Comparison of ENCODE assay signal across 7 mouse cellular contexts in the genomic region with DNA sequence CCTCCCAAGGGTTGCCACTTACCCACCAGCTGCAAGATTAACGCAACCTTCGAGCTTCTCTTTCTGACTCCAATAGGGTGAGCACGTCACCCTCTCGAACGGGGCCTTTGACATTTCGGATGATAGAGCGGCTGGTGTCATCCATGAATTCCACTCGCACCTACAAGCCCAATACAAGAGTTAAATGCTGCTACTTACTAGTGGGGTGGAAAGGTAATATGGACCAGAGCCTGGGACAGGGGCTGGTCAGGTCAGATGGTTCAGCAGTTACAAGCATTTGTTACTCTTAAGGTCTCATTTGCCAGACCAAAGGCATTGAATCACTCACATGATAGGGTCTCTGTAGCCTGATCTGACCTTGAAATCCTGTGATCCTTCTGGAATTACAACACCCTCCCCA. TPM values are rescaled to one million over a fixed set of nuclear protein-coding genes. Genes with fewer than 3 reads are reported as not detected.
DNase-seq lines count a peak whose midpoint lies in the region; ATAC-seq and TF ChIP-seq lines count a peak whose summit lies in the region.
"Not testable (repeated sequence)": the region's sequence is repeated elsewhere in the genome, so short reads cannot be mapped to it uniquely, and the experiment has no call there.

No protein-coding gene starts in this region.

- H3K9me3 ChIP-seq in forebrain, embryonic 13.5 days (replicated peaks); heart, embryonic 15.5 days (replicated peaks); intestine, embryonic 16.5 days (ENCODE audit: control insufficient read depth, low read length); limb, embryonic 15.5 days; lung, postnatal 0 days (ENCODE audit: low read length); neural tube, embryonic 12.5 days: not testable (repeated sequence)

- not testable (repeated sequence) for ATAC-seq in forebrain, embryonic 13.5 days; heart, embryonic 15.5 days (replicated peaks; ENCODE audit: insufficient number of reproducible peaks, insufficient read depth, low FRiP score, low read depth); intestine, embryonic 16.5 days; limb, embryonic 15.5 days (ENCODE audit: insufficient number of reproducible peaks, low FRiP score, low TSS enrichment, low read depth); lung, postnatal 0 days; neural tube, embryonic 12.5 days (ENCODE audit: low FRiP score, low read depth)

- H3K4me2 ChIP-seq in forebrain, embryonic 13.5 days: peak overlapping the region; percentile 95
- peak overlapping the region; percentile 79 for H3K4me2 ChIP-seq in heart, embryonic 15.5 days
- peak overlapping the region; percentile 86 for H3K4me2 ChIP-seq in intestine, embryonic 16.5 days (ENCODE audit: low read depth, low read length)
- H3K4me2 ChIP-seq in limb, embryonic 15.5 days: peak overlapping the region; percentile 81
- H3K4me2 ChIP-seq in lung, postnatal 0 days (replicated peaks; ENCODE audit: low read depth, low read length): peak overlapping the region; percentile 61
- peak overlapping the region; percentile 95 for H3K4me2 ChIP-seq in neural tube, embryonic 12.5 days (replicated peaks)

- not testable (repeated sequence) for TF ChIP-seq EP300 in lung, postnatal 0 days (IDR thresholded peaks at IDR 0.05)

- peaks cover 50% of the 10 kb centered on the region for H3K36me3 ChIP-seq in forebrain, embryonic 13.5 days (ENCODE audit: poor library complexity, severe bottlenecking)
- peaks cover 31% of the 10 kb centered on the region for H3K36me3 ChIP-seq in heart, embryonic 15.5 days
- H3K36me3 ChIP-seq in intestine, embryonic 16.5 days (ENCODE audit: control insufficient read depth, insufficient read depth, low read length): peaks cover 19% of the 10 kb centered on the region; the same call in 1 of the 2 replicates
- H3K36me3 ChIP-seq in limb, embryonic 15.5 days: peaks cover 55% of the 10 kb centered on the region
- peaks cover 21% of the 10 kb centered on the region; the same call in 1 of the 2 replicates for H3K36me3 ChIP-seq in lung, postnatal 0 days (ENCODE audit: insufficient read depth, low read length)
- H3K36me3 ChIP-seq in neural tube, embryonic 12.5 days: peaks cover 40% of the 10 kb centered on the region

- TF ChIP-seq CTCF in cerebellum, adult 2 months (IDR thresholded peaks at IDR 0.05; ENCODE audit: borderline replicate concordance, insufficient read depth, low read depth, low read length); lung, postnatal 0 days (IDR thresholded peaks at IDR 0.05): not testable (repeated sequence)

- not testable (repeated sequence) for H3K27ac ChIP-seq in cerebellum, adult 2 months (ENCODE audit: insufficient read depth, low read length); heart, embryonic 15.5 days; limb, embryonic 15.5 days; lung, postnatal 0 days (ENCODE audit: low read length); neural tube, embryonic 12.5 days
- 0 out of 2 replicates have a peak overlapping the region, but pooled peaks have one; percentile 6 for H3K27ac ChIP-seq in forebrain, embryonic 13.5 days
- H3K27ac ChIP-seq in intestine, embryonic 16.5 days (ENCODE audit: low read length): 0 out of 2 replicates have a peak overlapping the region, but pooled peaks have one; percentile 12

- 75% methylated on average over 8 of the region's 8 CpGs for WGBS in cerebellum, adult 2 months
- 86% methylated on average over 8 of the region's 8 CpGs for WGBS in forebrain, embryonic 13.5 days
- 75% methylated on average over 8 of the region's 8 CpGs for WGBS in heart, embryonic 15.5 days
- WGBS in intestine, embryonic 16.5 days: 68% methylated on average over 8 of the region's 8 CpGs
- 77% methylated on average over 8 of the region's 8 CpGs for WGBS in limb, embryonic 15.5 days
- 67% methylated on average over 8 of the region's 8 CpGs for WGBS in lung, postnatal 0 days
- 83% methylated on average over 8 of the region's 8 CpGs for WGBS in neural tube, embryonic 12.5 days

- not testable (repeated sequence) for DNase-seq in cerebellum, adult 2 months; lung, postnatal 0 days (ENCODE audit: low spot score)

- H3K27me3 ChIP-seq in cerebellum, adult 2 months (ENCODE audit: control insufficient read depth, insufficient read depth, low read length); forebrain, embryonic 13.5 days; heart, embryonic 15.5 days; intestine, embryonic 16.5 days (replicated peaks; ENCODE audit: control insufficient read depth, insufficient read depth, low read length); limb, embryonic 15.5 days; lung, postnatal 0 days (replicated peaks; ENCODE audit: insufficient read depth, low read length); neural tube, embryonic 12.5 days (replicated peaks): not testable (repeated sequence)

- peak overlapping the region; percentile 86 for H3K9ac ChIP-seq in forebrain, embryonic 13.5 days
- peak overlapping the region; percentile 81 for H3K9ac ChIP-seq in heart, embryonic 15.5 days
- peak overlapping the region; percentile 83 for H3K9ac ChIP-seq in intestine, embryonic 16.5 days (ENCODE audit: low read depth, low read length)
- H3K9ac ChIP-seq in limb, embryonic 15.5 days: peak overlapping the region; percentile 76
- H3K9ac ChIP-seq in lung, postnatal 0 days (replicated peaks; ENCODE audit: low read depth): peak overlapping the region; percentile 75; the same call in 1 of the 2 replicates
- H3K9ac ChIP-seq in neural tube, embryonic 12.5 days: peak overlapping the region; percentile 85

- H3K4me3 ChIP-seq in cerebellum, adult 2 months (replicated peaks; ENCODE audit: insufficient read depth, low read depth, low read length): peak overlapping the region; percentile 97
- peak overlapping the region; percentile 85 for H3K4me3 ChIP-seq in forebrain, embryonic 13.5 days
- peak overlapping the region; percentile 79 for H3K4me3 ChIP-seq in heart, embryonic 15.5 days
- peak overlapping the region; percentile 75 for H3K4me3 ChIP-seq in intestine, embryonic 16.5 days (ENCODE audit: low read length)
- H3K4me3 ChIP-seq in limb, embryonic 15.5 days: peak overlapping the region; percentile 77
- peak overlapping the region; percentile 69 for H3K4me3 ChIP-seq in lung, postnatal 0 days (ENCODE audit: low read depth, low read length)
- peak overlapping the region; percentile 73 for H3K4me3 ChIP-seq in neural tube, embryonic 12.5 days

- TF ChIP-seq POLR2A in cerebellum, adult 2 months (IDR thresholded peaks at IDR 0.05; ENCODE audit: borderline replicate concordance, insufficient read depth, low read length): not testable (repeated sequence)

- not testable (repeated sequence) for H3K4me1 ChIP-seq in cerebellum, adult 2 months (ENCODE audit: control insufficient read depth, insufficient read depth, low read length)
- peaks cover 48% of the 10 kb centered on the region for H3K4me1 ChIP-seq in forebrain, embryonic 13.5 days
- peaks cover 50% of the 10 kb centered on the region for H3K4me1 ChIP-seq in heart, embryonic 15.5 days (replicated peaks)
- H3K4me1 ChIP-seq in intestine, embryonic 16.5 days (ENCODE audit: control insufficient read depth, insufficient read depth, low read length): peaks cover 18% of the 10 kb centered on the region
- H3K4me1 ChIP-seq in limb, embryonic 15.5 days: peaks cover 38% of the 10 kb centered on the region
- H3K4me1 ChIP-seq in lung, postnatal 0 days (ENCODE audit: insufficient read depth, low read depth, low read length): peaks cover 16% of the 10 kb centered on the region; the same call in 1 of the 2 replicates
- H3K4me1 ChIP-seq in neural tube, embryonic 12.5 days: peaks cover 37% of the 10 kb centered on the region

RNA-seq across cellular contexts. Expression of a gene that starts 1.2 kb away (rescaled TPM):
- 471 and 493 TPM in 2 replicates for polyA plus RNA-seq in cerebellum, adult 2 months (2012; rRNA removed)
- polyA plus RNA-seq in forebrain, embryonic 13.5 days (2015; fragmentation: Nextera tagmentation; extraction: Ambion mirVana): 779 and 868 TPM in 2 replicates
- 456 and 543 TPM in 2 replicates for polyA plus RNA-seq in heart, embryonic 15.5 days (2015; fragmentation: Nextera tagmentation; extraction: Ambion mirVana)
- 838 and 894 TPM in 2 replicates for polyA plus RNA-seq in intestine, embryonic 16.5 days (2015; fragmentation: Nextera tagmentation; extraction: Ambion mirVana)
- 716 and 1,053 TPM in 2 replicates for polyA plus RNA-seq in limb, embryonic 15.5 days (2015; fragmentation: Nextera tagmentation; extraction: Ambion mirVana)
- 906 and 1,023 TPM in 2 replicates for polyA plus RNA-seq in lung, postnatal 0 days (2015; fragmentation: Nextera tagmentation; extraction: Ambion mirVana)
- polyA plus RNA-seq in neural tube, embryonic 12.5 days (2016; fragmentation: Nextera tagmentation; extraction: Ambion mirVana): 672 and 679 TPM in 2 replicates

RNA-seq across cellular contexts. Expression of a gene that starts 1.2 kb away (rescaled TPM):
- polyA plus RNA-seq in cerebellum, adult 2 months (2012; rRNA removed): 341 and 361 TPM in 2 replicates
- polyA plus RNA-seq in forebrain, embryonic 13.5 days (2015; fragmentation: Nextera tagmentation; extraction: Ambion mirVana): 473 and 507 TPM in 2 replicates
- 487 and 517 TPM in 2 replicates for polyA plus RNA-seq in heart, embryonic 15.5 days (2015; fragmentation: Nextera tagmentation; extraction: Ambion mirVana)
- 533 and 550 TPM in 2 replicates for polyA plus RNA-seq in intestine, embryonic 16.5 days (2015; fragmentation: Nextera tagmentation; extraction: Ambion mirVana)
- polyA plus RNA-seq in limb, embryonic 15.5 days (2015; fragmentation: Nextera tagmentation; extraction: Ambion mirVana): 404 and 428 TPM in 2 replicates
- polyA plus RNA-seq in lung, postnatal 0 days (2015; fragmentation: Nextera tagmentation; extraction: Ambion mirVana): 455 and 501 TPM in 2 replicates
- polyA plus RNA-seq in neural tube, embryonic 12.5 days (2016; fragmentation: Nextera tagmentation; extraction: Ambion mirVana): 458 and 461 TPM in 2 replicates

RNA-seq across cellular contexts. Expression of a gene that starts 12.9 kb away (rescaled TPM):
- polyA plus RNA-seq in cerebellum, adult 2 months (2012; rRNA removed): 52.1 and 59.5 TPM in 2 replicates
- 27.3 and 29.0 TPM in 2 replicates for polyA plus RNA-seq in forebrain, embryonic 13.5 days (2015; fragmentation: Nextera tagmentation; extraction: Ambion mirVana)
- polyA plus RNA-seq in heart, embryonic 15.5 days (2015; fragmentation: Nextera tagmentation; extraction: Ambion mirVana): 44.1 and 52.6 TPM in 2 replicates
- polyA plus RNA-seq in intestine, embryonic 16.5 days (2015; fragmentation: Nextera tagmentation; extraction: Ambion mirVana): 22.7 and 23.5 TPM in 2 replicates
- polyA plus RNA-seq in limb, embryonic 15.5 days (2015; fragmentation: Nextera tagmentation; extraction: Ambion mirVana): 29.4 and 32.3 TPM in 2 replicates
- 186 and 211 TPM in 2 replicates for polyA plus RNA-seq in lung, postnatal 0 days (2015; fragmentation: Nextera tagmentation; extraction: Ambion mirVana)
- 31.5 and 32.3 TPM in 2 replicates for polyA plus RNA-seq in neural tube, embryonic 12.5 days (2016; fragmentation: Nextera tagmentation; extraction: Ambion mirVana)

RNA-seq across cellular contexts. Expression of a gene that starts 19.7 kb away (rescaled TPM):
- polyA plus RNA-seq in cerebellum, adult 2 months (2012; rRNA removed): 34.4 and 34.7 TPM in 2 replicates
- polyA plus RNA-seq in forebrain, embryonic 13.5 days (2015; fragmentation: Nextera tagmentation; extraction: Ambion mirVana): 60.1 and 66.1 TPM in 2 replicates
- 31.4 and 39.9 TPM in 2 replicates for polyA plus RNA-seq in heart, embryonic 15.5 days (2015; fragmentation: Nextera tagmentation; extraction: Ambion mirVana)
- polyA plus RNA-seq in intestine, embryonic 16.5 days (2015; fragmentation: Nextera tagmentation; extraction: Ambion mirVana): 47.6 and 53.8 TPM in 2 replicates
- 53.1 and 54.8 TPM in 2 replicates for polyA plus RNA-seq in limb, embryonic 15.5 days (2015; fragmentation: Nextera tagmentation; extraction: Ambion mirVana)
- polyA plus RNA-seq in lung, postnatal 0 days (2015; fragmentation: Nextera tagmentation; extraction: Ambion mirVana): 37.6 and 39.3 TPM in 2 replicates
- polyA plus RNA-seq in neural tube, embryonic 12.5 days (2016; fragmentation: Nextera tagmentation; extraction: Ambion mirVana): 59.3 and 61.8 TPM in 2 replicates

RNA-seq across cellular contexts. Expression of a gene that starts 41.5 kb away (rescaled TPM):
- 1.6 and 1.9 TPM in 2 replicates for polyA plus RNA-seq in cerebellum, adult 2 months (2012; rRNA removed)
- 8.6 and 10.0 TPM in 2 replicates for polyA plus RNA-seq in forebrain, embryonic 13.5 days (2015; fragmentation: Nextera tagmentation; extraction: Ambion mirVana)
- 15.4 and 20.0 TPM in 2 replicates for polyA plus RNA-seq in heart, embryonic 15.5 days (2015; fragmentation: Nextera tagmentation; extraction: Ambion mirVana)
- polyA plus RNA-seq in intestine, embryonic 16.5 days (2015; fragmentation: Nextera tagmentation; extraction: Ambion mirVana): 22.4 and 24.5 TPM in 2 replicates
- 53.1 and 62.9 TPM in 2 replicates for polyA plus RNA-seq in limb, embryonic 15.5 days (2015; fragmentation: Nextera tagmentation; extraction: Ambion mirVana)
- 125 and 137 TPM in 2 replicates for polyA plus RNA-seq in lung, postnatal 0 days (2015; fragmentation: Nextera tagmentation; extraction: Ambion mirVana)
- polyA plus RNA-seq in neural tube, embryonic 12.5 days (2016; fragmentation: Nextera tagmentation; extraction: Ambion mirVana): 17.7 TPM in 2 replicates
